Mouse (Mus musculus) kidney, adult 2 months (tissue): ENCODE measurements around the gene Slc41a3.

ENCODE experiments used
- CTCF ChIP-seq: fragments of 200-500 bp; conservative IDR thresholded peaks from 2 replicates; pipeline ENCODE4 v1.5.1; 2011; ENCODE audit warnings: low read depth, mild to moderate bottlenecking, control low read depth, low read length, moderate library complexity, mixed read lengths; ENCODE audit not compliant: insufficient read depth, insufficient read length
- POLR2A ChIP-seq: fragments of 200-500 bp; IDR thresholded peaks from one replicate; pipeline ENCODE4 v1.6.1; 2011; ENCODE audit warnings: low read depth, low read length, control low read depth

DNA sequence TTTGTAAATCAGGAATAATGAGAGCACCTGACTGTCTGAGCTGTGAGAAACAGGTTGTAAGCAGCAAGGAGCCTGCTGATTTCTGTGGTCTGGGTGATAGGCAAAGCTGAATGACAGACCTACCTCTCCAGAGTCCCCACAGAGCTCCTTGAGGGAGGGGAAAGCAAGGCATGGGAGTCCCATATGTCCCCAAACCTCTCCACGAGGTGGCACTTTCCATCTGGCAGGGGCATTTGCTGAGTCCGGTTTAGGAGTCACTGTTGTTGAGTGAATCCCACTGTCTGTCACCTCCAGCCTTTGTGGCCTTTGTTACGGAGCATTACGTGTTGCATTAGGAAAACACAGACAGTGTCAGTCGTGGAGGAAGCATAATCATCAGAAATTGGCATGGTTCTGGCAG, 15.4 kb downstream of the Slc41a3 start:
- no peak for TF ChIP-seq CTCF
- TF ChIP-seq POLR2A = no peak
